Mouse (Mus musculus) heart, embryonic 14.5 days (tissue): ENCODE data around the gene Gm17416. TPM values are rescaled to one million over a fixed set of nuclear protein-coding genes. Genes with fewer than 3 reads are reported as not detected.

Experiments
- ATAC-seq: fragments of 200-750 bp; cut with Nextera tagmentation; 2 replicates; pipeline ENCODE4 v1.8.0; 2017; ENCODE audit warnings: low read depth, moderate TSS enrichment; ENCODE audit not compliant: insufficient number of reproducible peaks, insufficient read depth, low FRiP score
- H3K27ac ChIP-seq, 2 experiments: fragments of 200-500 bp in 1 of 2; fragments of 300-500 bp in 1 of 2; sonication (generic) in 1 of 2; replicated peaks in 1 of 2; 2 replicates each; pipeline ENCODE4 v1.5.1; 2012 to 2014; ENCODE audit warnings: low read depth in 2 of 2, low read length in 2 of 2, control low read depth in 1 of 2, mild to moderate bottlenecking in 1 of 2, mixed read lengths in 1 of 2; ENCODE audit not compliant: control insufficient read depth in 1 of 2, insufficient read depth in 1 of 2
- H3K27me3 ChIP-seq: fragments of 300-500 bp; sonication (generic); 2 replicates; pipeline ENCODE4 v1.6.1; 2014; ENCODE audit warnings: mild to moderate bottlenecking, low read length, control low read depth; ENCODE audit not compliant: control insufficient read depth, insufficient read depth
- H3K36me3 ChIP-seq: fragments of 300-500 bp; sonication (generic); 2 replicates; pipeline ENCODE4 v1.6.1; 2014; ENCODE audit warnings: mild to moderate bottlenecking, control low read depth, low read length, mixed read lengths; ENCODE audit not compliant: control insufficient read depth, insufficient read depth
- H3K4me1 ChIP-seq, 2 experiments: fragments of 200-500 bp in 1 of 2; fragments of 300-500 bp in 1 of 2; sonication (generic) in 1 of 2; 2 replicates each; pipeline ENCODE4 v1.6.1; 2012 to 2014; ENCODE audit warnings: low read length in 2 of 2, control low read depth in 1 of 2, mixed read lengths in 1 of 2; ENCODE audit not compliant: control insufficient read depth in 2 of 2, insufficient read depth in 2 of 2
- H3K4me2 ChIP-seq: fragments of 300-500 bp; sonication (generic); 2 replicates; pipeline ENCODE4 v1.6.1; 2014; ENCODE audit warnings: mild to moderate bottlenecking, low read length
- H3K4me3 ChIP-seq, 2 experiments: fragments of 200-500 bp in 1 of 2; fragments of 300-500 bp in 1 of 2; sonication (generic) in 1 of 2; 2 replicates each; pipeline ENCODE4 v1.5.1; 2012 to 2014; ENCODE audit warnings: low read length in 2 of 2, mild to moderate bottlenecking in 2 of 2, control low read depth in 1 of 2, low read depth in 1 of 2, moderate library complexity in 1 of 2; ENCODE audit not compliant: control insufficient read depth in 1 of 2, insufficient read depth in 1 of 2
- H3K9ac ChIP-seq: fragments of 300-500 bp; sonication (generic); 2 replicates; pipeline ENCODE4 v1.6.1; 2014; ENCODE audit warnings: mild to moderate bottlenecking, low read length
- H3K9me3 ChIP-seq: fragments of 300-500 bp; sonication (generic); 2 replicates; pipeline ENCODE4 v1.6.1; 2016; ENCODE audit warnings: low read length, control low read depth; ENCODE audit not compliant: control insufficient read depth
- WGBS: fragments of 180-500 bp; shearing (Covaris S2); extraction: QIAGEN DNeasy Blood & Tissue Kit; methylation state at CpG from one replicate; pipeline ENCODE4 v1.1.7; 2014; 5-methylcytosine and 5-hydroxymethylcytosine counted together
- polyA plus RNA-seq: library from polyadenylated mRNA; unstranded; fragments of >200 nt; fragmentation: Nextera tagmentation; extraction: Ambion mirVana; gene quantifications from 2 replicates; pipeline ENCODE4 v1.2.1, GENCODE M21; 2014

The Gm17416 gene
- polyA plus RNA-seq, result not detected in 2 replicates

DNA sequence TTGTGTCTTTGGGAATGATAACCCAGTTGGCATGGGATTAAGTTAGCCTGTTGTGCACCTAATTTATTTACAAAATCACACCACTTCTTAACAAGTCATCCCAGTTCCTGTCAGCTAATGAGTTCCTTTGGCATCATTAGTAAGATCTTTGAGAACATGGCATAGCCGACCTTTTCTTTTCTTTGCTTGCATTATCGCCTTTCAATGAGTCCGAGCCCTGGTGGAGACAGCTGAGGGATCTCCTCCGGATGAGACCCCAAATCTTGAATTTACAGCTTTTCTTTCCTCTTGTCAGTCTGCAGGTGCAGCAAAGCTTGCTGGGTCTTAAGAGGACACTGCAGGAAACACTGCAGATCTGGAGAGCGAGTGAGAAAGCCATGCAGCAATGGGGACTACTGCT lies at the start of gene Gm17416:
Gene Gm17416, plus strand, starts transcription at position 301 of the 400 bp plus-strand sequence.
- H3K4me3 ChIP-seq, result no peak within 1 kb of the TSS
- ATAC-seq, result no peak
- no peak within 1 kb of the TSS for H3K4me2 ChIP-seq
- no peaks in the 10 kb centered on the region for H3K9me3 ChIP-seq
- 83% methylated on average over 5 of the region's 5 CpGs for WGBS
- no peak within 1 kb of the TSS for H3K9ac ChIP-seq
- H3K4me1 ChIP-seq, result no peaks in the 10 kb centered on the region
- H3K36me3 ChIP-seq, result no peaks in the 10 kb centered on the region
- H3K27ac ChIP-seq, result no peak within 1 kb of the TSS
- no peaks in the 10 kb centered on the region for H3K27me3 ChIP-seq

- no peaks in the 10 kb centered on the region for H3K4me1 ChIP-seq
- no peak within 1 kb of the TSS for H3K9ac ChIP-seq
- 55% methylated on average over 13 of the region's 13 CpGs for WGBS
- H3K9me3 ChIP-seq, result peaks cover 4% of the 10 kb centered on the region
- no peaks in the 10 kb centered on the region for H3K27me3 ChIP-seq
- no peak within 1 kb of the TSS for H3K4me2 ChIP-seq
- no peak within 1 kb of the TSS for H3K27ac ChIP-seq
- H3K4me3 ChIP-seq, result no peak within 1 kb of the TSS
- no peaks in the 10 kb centered on the region for H3K36me3 ChIP-seq
- ATAC-seq, result no peak
Measured at GRCm38 (mm10) chr2:152539944-152540710, 29.0 kb upstream of the Gm17416 start, which contains the start of gene Defb29. Gene Defb29 (minus strand): TSS chr2:152540098.

- Histone ChIP-seq H3K4me2 (no peak overlapping the region), H3K4me3 (no peak overlapping the region), H3K9ac (no peak overlapping the region), H3K27ac (no peak overlapping the region), H3K9me3 (peaks cover 4% of the 10 kb centered on the region), H3K27me3 (no peaks in the 10 kb centered on the region), H3K4me1 (no peaks in the 10 kb centered on the region), H3K36me3 (no peaks in the 10 kb centered on the region)
- 81% methylated on average over 9 of the region's 9 CpGs for WGBS
- no peak for ATAC-seq
Measured at GRCm38 (mm10) chr2:152541979-152542378, 27.2 kb upstream of the Gm17416 start.

GRCm38 (mm10) chr2:152542897-152543296 lies 26.2 kb upstream of the Gm17416 start:
- ATAC-seq, result no peak
- no peak overlapping the region for H3K27ac ChIP-seq
- H3K4me3 ChIP-seq, result no peak overlapping the region
- H3K9me3 ChIP-seq, result peaks cover 4% of the 10 kb centered on the region
- no peaks in the 10 kb centered on the region for H3K27me3 ChIP-seq
- H3K4me2 ChIP-seq, result no peak overlapping the region
- H3K9ac ChIP-seq, result no peak overlapping the region
- no peaks in the 10 kb centered on the region for H3K4me1 ChIP-seq
- H3K36me3 ChIP-seq, result no peaks in the 10 kb centered on the region
- WGBS, result 64% methylated on average over 2 of the region's 2 CpGs

DNA sequence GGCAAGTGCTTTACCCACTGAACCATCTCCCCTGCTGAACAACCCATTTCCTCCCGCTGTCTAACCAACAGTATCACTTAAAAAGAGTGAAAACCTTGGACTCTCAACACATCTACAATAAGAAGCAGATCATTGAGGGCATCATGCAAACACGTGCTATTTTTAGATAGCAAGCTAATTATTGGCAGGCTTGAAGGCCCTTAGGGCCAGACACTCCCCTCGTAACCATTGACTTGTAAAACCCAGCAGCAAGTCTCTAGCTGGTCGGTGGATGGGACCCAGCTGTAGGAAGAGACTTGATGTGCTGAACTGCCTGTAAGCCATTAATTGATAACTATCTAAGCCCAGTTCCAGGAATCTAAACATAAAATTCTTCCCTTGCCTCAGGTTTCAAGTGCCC lies 25.7 kb upstream of the Gm17416 start:
- H3K9ac ChIP-seq, result no peak overlapping the region
- H3K4me3 ChIP-seq, result no peak overlapping the region
- 52% methylated on average over 4 of the region's 4 CpGs for WGBS
- no peak for ATAC-seq
- H3K4me2 ChIP-seq, result no peak overlapping the region
- H3K27ac ChIP-seq, result no peak overlapping the region
- no peaks in the 10 kb centered on the region for H3K36me3 ChIP-seq
- H3K27me3 ChIP-seq, result no peaks in the 10 kb centered on the region
- peaks cover 4% of the 10 kb centered on the region for H3K9me3 ChIP-seq
- no peaks in the 10 kb centered on the region for H3K4me1 ChIP-seq

DNA sequence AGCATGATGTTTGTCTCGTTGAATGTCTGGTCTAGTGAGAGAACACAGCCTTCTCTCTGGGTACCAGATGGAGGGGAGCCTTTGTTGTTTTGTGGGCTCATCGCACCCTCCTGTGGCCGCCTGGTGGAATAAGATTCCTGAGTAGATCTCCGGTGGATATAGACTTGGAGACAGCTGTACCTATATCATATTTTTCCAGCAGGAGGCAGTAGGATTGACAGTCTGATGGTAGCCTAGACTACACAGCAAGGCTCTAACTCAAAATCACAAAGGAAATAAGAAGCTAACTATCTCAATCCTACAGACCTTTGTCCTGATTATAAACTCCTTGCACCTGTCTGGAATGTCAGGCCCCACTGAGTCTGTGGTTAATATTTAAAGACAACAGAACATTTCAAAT lies 24.4 kb upstream of the Gm17416 start:
- no peak overlapping the region for H3K9ac ChIP-seq
- no peak overlapping the region for H3K27ac ChIP-seq
- no peak overlapping the region for H3K4me2 ChIP-seq
- peaks cover 4% of the 10 kb centered on the region for H3K9me3 ChIP-seq
- WGBS, result 19% methylated on average over 4 of the region's 4 CpGs
- no peaks in the 10 kb centered on the region for H3K4me1 ChIP-seq
- no peak overlapping the region for H3K4me3 ChIP-seq
- no peaks in the 10 kb centered on the region for H3K27me3 ChIP-seq
- no peaks in the 10 kb centered on the region for H3K36me3 ChIP-seq
- ATAC-seq, result no peak

- ATAC-seq, result no peak
- H3K36me3 ChIP-seq, result no peaks in the 10 kb centered on the region
- no peaks in the 10 kb centered on the region for H3K27me3 ChIP-seq
- H3K9ac ChIP-seq, result no peak overlapping the region
- WGBS, result 78% methylated on average over 5 of the region's 5 CpGs
- no peaks in the 10 kb centered on the region for H3K9me3 ChIP-seq
- H3K4me2 ChIP-seq, result no peak overlapping the region
- no peak overlapping the region for H3K27ac ChIP-seq
- H3K4me3 ChIP-seq, result no peak overlapping the region
- H3K4me1 ChIP-seq, result no peaks in the 10 kb centered on the region
Measured at GRCm38 (mm10) chr2:152548124-152548523, 21.0 kb upstream of the Gm17416 start.
